Mouse (Mus musculus) forebrain, postnatal 0 days (tissue): ENCODE measurements around the gene Adnp. TPM values are rescaled to one million over a fixed set of nuclear protein-coding genes. Genes with fewer than 3 reads are reported as not detected.
A peak's percentile ranks its signal among the peaks of the same experiment; 100 is the strongest.

Source experiments
- ATAC-seq: fragments of 200-750 bp; cut with Nextera tagmentation; 2 replicates; pipeline ENCODE4 v1.8.0; 2017; ENCODE audit warnings: mild to moderate bottlenecking, moderate library complexity
- DNase-seq: peaks from one replicate; pipeline ENCODE4 v3.0.0-alpha.2; 2015
- H3K27ac ChIP-seq: fragments of 300-500 bp; sonication (generic); 2 replicates; pipeline ENCODE4 v1.5.1; 2014; ENCODE audit warnings: low read depth, mild to moderate bottlenecking, antibody characterized with exemption, low read length, moderate library complexity, mixed read lengths
- H3K27me3 ChIP-seq: fragments of 300-500 bp; sonication (generic); 2 replicates; pipeline ENCODE4 v1.6.1; 2014; ENCODE audit warnings: mild to moderate bottlenecking, low read length, mixed read lengths; ENCODE audit not compliant: insufficient read depth
- H3K36me3 ChIP-seq: fragments of 300-500 bp; sonication (generic); 2 replicates; pipeline ENCODE4 v1.6.1; 2014; ENCODE audit warnings: mild to moderate bottlenecking, moderate library complexity; ENCODE audit not compliant: insufficient read depth
- H3K4me1 ChIP-seq: fragments of 300-500 bp; sonication (generic); 2 replicates; pipeline ENCODE4 v1.6.1; 2014; ENCODE audit warnings: antibody characterized with exemption; ENCODE audit not compliant: insufficient read depth
- H3K4me2 ChIP-seq: fragments of 300-500 bp; sonication (generic); 2 replicates; pipeline ENCODE4 v1.6.1; 2014; ENCODE audit warnings: low read depth, mild to moderate bottlenecking, moderate library complexity
- H3K4me3 ChIP-seq: fragments of 300-500 bp; sonication (generic); 2 replicates; pipeline ENCODE4 v1.5.1; 2014; ENCODE audit warnings: low read depth, low read length, mixed read lengths
- H3K9ac ChIP-seq: fragments of 300-500 bp; sonication (generic); 2 replicates; pipeline ENCODE4 v1.6.1; 2014; ENCODE audit warnings: mild to moderate bottlenecking
- H3K9me3 ChIP-seq: fragments of 300-500 bp; sonication (generic); 2 replicates; pipeline ENCODE4 v1.6.1; 2016; ENCODE audit warnings: low read length
- CTCF ChIP-seq: sonication (generic); IDR thresholded peaks from 2 replicates; pipeline ENCODE4 v1.5.1; 2016; ENCODE audit warnings: antibody characterized with exemption, control low read depth, low read depth
- WGBS: fragments of 180-500 bp; shearing (Covaris S2); extraction: QIAGEN DNeasy Blood & Tissue Kit; methylation state at CpG from one replicate; pipeline ENCODE4 v1.1.7; 2014; 5-methylcytosine and 5-hydroxymethylcytosine counted together
- polyA plus RNA-seq: library from polyadenylated mRNA; unstranded; fragments of >200 nt; fragmentation: Nextera tagmentation; extraction: Ambion mirVana; gene quantifications from 2 replicates; pipeline ENCODE4 v1.2.1, GENCODE M21; 2015
- total RNA-seq: library from RNA; depleted of rRNA; stranded (reverse); fragments of >200 nt; gene quantifications from 2 replicates; pipeline ENCODE4 v1.2.3, GENCODE M21; 2014; rRNA removed

The Adnp gene
- total RNA-seq = 22.0 and 41.8 TPM in 2 replicates
- polyA plus RNA-seq = 9.2 and 15.4 TPM in 2 replicates

GRCm38 (mm10) chr2:168206725-168207644 lies at the start of gene Adnp:
Adnp (minus strand) TSS chr2:168207112.
- Histone ChIP-seq H3K4me3 (peak within 1 kb of the TSS; percentile 99), H3K9ac (peak within 1 kb of the TSS; percentile 100), H3K4me2 (peak within 1 kb of the TSS; percentile 71), H3K4me1 (peaks cover 9% of the 10 kb centered on the region), H3K27me3 (no peaks in the 10 kb centered on the region), H3K27ac (peak within 1 kb of the TSS; percentile 99), H3K9me3 (no peaks in the 10 kb centered on the region), H3K36me3 (peaks cover 27% of the 10 kb centered on the region)
- DNase-seq = peak; percentile 97
- peak; percentile 91 for ATAC-seq
- WGBS = 0% methylated on average over 47 of the region's 89 CpGs
- TF ChIP-seq CTCF = peak; percentile 94

GRCm38 (mm10) chr2:168256506-168256905 lies 49.6 kb upstream of the Adnp start:
- Histone ChIP-seq H3K4me2 (no peak overlapping the region), H3K27me3 (no peaks in the 10 kb centered on the region), H3K4me3 (no peak overlapping the region), H3K36me3 (peaks cover 2% of the 10 kb centered on the region; the same call in 1 of the 2 replicates), H3K4me1 (peaks cover 3% of the 10 kb centered on the region; the same call in 1 of the 2 replicates), H3K27ac (no peak overlapping the region), H3K9me3 (no peaks in the 10 kb centered on the region), H3K9ac (no peak overlapping the region)
- 85% methylated on average over 3 of the region's 3 CpGs for WGBS
- ATAC-seq = no peak
- DNase-seq = no peak
- no peak for TF ChIP-seq CTCF

GRCm38 (mm10) chr2:168253822-168254221 lies 46.9 kb upstream of the Adnp start:
- 29% methylated on average over 7 of the region's 7 CpGs for WGBS
- TF ChIP-seq CTCF = peak; percentile 36; the same call in 1 of the 2 replicates
- Histone ChIP-seq H3K4me3 (no peak overlapping the region), H3K9ac (no peak overlapping the region), H3K4me2 (no peak overlapping the region), H3K9me3 (no peaks in the 10 kb centered on the region), H3K4me1 (peaks cover 3% of the 10 kb centered on the region; the same call in 1 of the 2 replicates), H3K27me3 (no peaks in the 10 kb centered on the region), H3K36me3 (no peaks in the 10 kb centered on the region), H3K27ac (peak overlapping the region; percentile 50)
- peak; percentile 88 for DNase-seq
- peak; percentile 72 for ATAC-seq

- 11% methylated on average over 16 of the region's 16 CpGs for WGBS
- Histone ChIP-seq H3K4me3 (no peak overlapping the region), H3K27me3 (no peaks in the 10 kb centered on the region), H3K4me1 (peaks cover 6% of the 10 kb centered on the region; the same call in 1 of the 2 replicates), H3K36me3 (no peaks in the 10 kb centered on the region), H3K9ac (no peak overlapping the region), H3K27ac (0 out of 2 replicates have a peak overlapping the region, but pooled peaks have one; percentile 15), H3K9me3 (no peaks in the 10 kb centered on the region), H3K4me2 (no peak overlapping the region)
- TF ChIP-seq CTCF = peak; percentile 77
- ATAC-seq = no peak
- DNase-seq = peak; percentile 66
Measured at GRCm38 (mm10) chr2:168252639-168253292, 45.9 kb upstream of the Adnp start.

GRCm38 (mm10) chr2:168250270-168250669 lies 43.4 kb upstream of the Adnp start:
- H3K9me3 ChIP-seq = no peaks in the 10 kb centered on the region
- no peaks in the 10 kb centered on the region for H3K36me3 ChIP-seq
- H3K27me3 ChIP-seq = no peaks in the 10 kb centered on the region
- H3K4me1 ChIP-seq = peaks cover 6% of the 10 kb centered on the region; the same call in 1 of the 2 replicates
- TF ChIP-seq CTCF = peak; percentile 98
- 13% methylated on average over 8 of the region's 8 CpGs for WGBS
- no peak overlapping the region for H3K27ac ChIP-seq
- no peak overlapping the region for H3K4me2 ChIP-seq
- no peak overlapping the region for H3K4me3 ChIP-seq
- H3K9ac ChIP-seq = no peak overlapping the region
- peak; percentile 95 for DNase-seq
- ATAC-seq = peak; percentile 21; the same call in 1 of the 2 replicates

GRCm38 (mm10) chr2:168248856-168249245 lies 41.9 kb upstream of the Adnp start:
- Histone ChIP-seq H3K9ac (no peak overlapping the region), H3K27ac (no peak overlapping the region), H3K4me2 (no peak overlapping the region), H3K27me3 (no peaks in the 10 kb centered on the region), H3K4me3 (no peak overlapping the region), H3K4me1 (peaks cover 4% of the 10 kb centered on the region; the same call in 1 of the 2 replicates), H3K36me3 (no peaks in the 10 kb centered on the region), H3K9me3 (no peaks in the 10 kb centered on the region)
- DNase-seq = peak; percentile 74
- 7% methylated on average over 2 of the region's 2 CpGs for WGBS
- ATAC-seq = peak; percentile 55
- TF ChIP-seq CTCF = peak; percentile 64
